Comparison of ENCODE assay signal across 9 mouse cellular contexts in the genomic region with DNA sequence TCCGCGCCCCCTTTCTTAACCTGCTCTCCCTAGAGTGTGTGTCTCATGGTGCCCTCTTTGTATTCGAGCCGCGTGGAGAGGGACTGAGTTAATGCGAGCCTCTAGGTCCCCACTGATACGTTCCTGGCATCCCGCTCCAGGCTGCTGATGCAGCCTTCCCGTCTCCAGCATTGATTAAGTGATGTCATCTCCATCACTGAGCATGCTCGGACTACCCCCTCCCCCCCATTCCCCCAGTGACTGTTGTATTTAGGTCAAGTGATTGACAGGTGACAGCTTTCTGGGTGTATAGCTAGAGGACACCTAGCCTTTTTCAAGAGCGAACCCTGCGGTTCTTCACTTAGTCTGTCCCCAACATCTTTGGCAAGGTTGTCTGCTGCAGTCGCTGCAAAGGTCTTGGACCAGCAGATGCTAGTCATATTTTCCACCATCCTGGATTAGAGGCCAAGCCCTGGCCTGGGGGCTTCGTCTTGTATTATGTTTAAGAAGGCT. TPM values are rescaled to one million over a fixed set of nuclear protein-coding genes. Genes with fewer than 3 reads are reported as not detected.
DNase-seq lines count a peak whose midpoint lies in the region; ATAC-seq and TF ChIP-seq lines count a peak whose summit lies in the region.
"Had no signal": no experiment of that assay in that cellular context is flagged by ENCODE, and none has a peak within 500 bp of the region (broad histone marks: within the 10 kb centered on the region; RNA-seq: fewer than 3 reads in every experiment).

No protein-coding gene starts in this region.

- ATAC-seq in hindbrain, embryonic 12.5 days (ENCODE audit: low FRiP score): peak; percentile 69
- ATAC-seq in limb, embryonic 15.5 days (ENCODE audit: insufficient number of reproducible peaks, low FRiP score, low TSS enrichment, low read depth): no peak
- ATAC-seq in stomach, embryonic 16.5 days (ENCODE audit: insufficient read depth, low FRiP score): no peak

- peaks cover 14% of the 10 kb centered on the region for H3K4me1 ChIP-seq in hindbrain, embryonic 12.5 days
- H3K4me1 ChIP-seq in limb, embryonic 15.5 days: peaks cover 25% of the 10 kb centered on the region
- peaks cover 3% of the 10 kb centered on the region; the same call in 1 of the 2 replicates for H3K4me1 ChIP-seq in stomach, embryonic 16.5 days (ENCODE audit: control insufficient read depth, insufficient read depth, low read length)
- peaks cover 8% of the 10 kb centered on the region for H3K4me1 ChIP-seq in thymus, adult 2 months (replicated peaks; ENCODE audit: control insufficient read depth, insufficient read depth, low read length)

- H3K4me2 ChIP-seq in hindbrain, embryonic 12.5 days (replicated peaks): peak overlapping the region; percentile 65
- peak overlapping the region; percentile 94 for H3K4me2 ChIP-seq in limb, embryonic 15.5 days
- no peak overlapping the region for H3K4me2 ChIP-seq in stomach, embryonic 16.5 days (ENCODE audit: low read depth, low read length)

- peaks cover 13% of the 10 kb centered on the region for H3K36me3 ChIP-seq in hindbrain, embryonic 12.5 days
- no peaks in the 10 kb centered on the region for H3K36me3 ChIP-seq in limb, embryonic 15.5 days
- H3K36me3 ChIP-seq in stomach, embryonic 16.5 days (ENCODE audit: control insufficient read depth, insufficient read depth, low read length): no peaks in the 10 kb centered on the region
- H3K36me3 ChIP-seq in thymus, adult 2 months (ENCODE audit: control insufficient read depth, insufficient read depth, low read length): no peaks in the 10 kb centered on the region

- peaks cover 5% of the 10 kb centered on the region; the same call in 1 of the 2 replicates for H3K9me3 ChIP-seq in hindbrain, embryonic 12.5 days (replicated peaks)
- H3K9me3 ChIP-seq in limb, embryonic 15.5 days: no peaks in the 10 kb centered on the region
- H3K9me3 ChIP-seq in stomach, embryonic 16.5 days (replicated peaks; ENCODE audit: control insufficient read depth, low read length): no peaks in the 10 kb centered on the region

- peak overlapping the region; percentile 87 for H3K9ac ChIP-seq in hindbrain, embryonic 12.5 days
- H3K9ac ChIP-seq in limb, embryonic 15.5 days: no peak overlapping the region
- no peak overlapping the region for H3K9ac ChIP-seq in stomach, embryonic 16.5 days (ENCODE audit: low read length)

- peak overlapping the region; percentile 78 for H3K4me3 ChIP-seq in hindbrain, embryonic 12.5 days
- H3K4me3 ChIP-seq in limb, embryonic 15.5 days: peak overlapping the region; percentile 76
- 0 out of 2 replicates have a peak overlapping the region, but pooled peaks have one; percentile 58 for H3K4me3 ChIP-seq in stomach, embryonic 16.5 days (replicated peaks; ENCODE audit: low read length)
- no peak overlapping the region for H3K4me3 ChIP-seq in thymus, adult 2 months (ENCODE audit: control insufficient read depth, insufficient read depth, low read length)

- H3K27me3 ChIP-seq in hindbrain, embryonic 12.5 days: no peaks in the 10 kb centered on the region
- peaks cover 8% of the 10 kb centered on the region; the same call in 1 of the 2 replicates for H3K27me3 ChIP-seq in limb, embryonic 15.5 days
- peaks cover 14% of the 10 kb centered on the region for H3K27me3 ChIP-seq in stomach, embryonic 16.5 days (ENCODE audit: control insufficient read depth, insufficient read depth, low read length)
- peaks cover 12% of the 10 kb centered on the region; the same call in 1 of the 2 replicates for H3K27me3 ChIP-seq in thymus, adult 2 months (ENCODE audit: control insufficient read depth, insufficient read depth, low read length)

- 11% methylated on average over 14 of the region's 14 CpGs for WGBS in hindbrain, embryonic 12.5 days
- 14% methylated on average over 14 of the region's 14 CpGs for WGBS in limb, embryonic 15.5 days
- WGBS in stomach, embryonic 16.5 days: 21% methylated on average over 14 of the region's 14 CpGs
- 40% methylated on average over 14 of the region's 14 CpGs for WGBS in thymus, adult 2 months

- TF ChIP-seq CTCF in thymus, adult 2 months (IDR thresholded peaks at IDR 0.05; ENCODE audit: borderline replicate concordance, control insufficient read depth, extremely low read depth, insufficient read depth, low read length, poor library complexity): no peak

- TF ChIP-seq POLR2A in thymus, adult 2 months (IDR thresholded peaks at IDR 0.05; ENCODE audit: control insufficient read depth, extremely low read depth, insufficient read depth, low read length, poor library complexity): no peak

- peak overlapping the region; percentile 90 for H3K27ac ChIP-seq in hindbrain, embryonic 12.5 days
- no peak overlapping the region for H3K27ac ChIP-seq in limb, embryonic 15.5 days
- no peak overlapping the region for H3K27ac ChIP-seq in stomach, embryonic 16.5 days (ENCODE audit: low read length)
- no peak overlapping the region for H3K27ac ChIP-seq in thymus, adult 2 months (ENCODE audit: control insufficient read depth, insufficient read depth, low read length)
- H3K27ac ChIP-seq: macrophage had no signal

- DNase-seq in adrenal gland, adult 2 months: peak; percentile 1
- no peak for DNase-seq in adrenal gland, postnatal 10 days
- peak; percentile 50 to 58 for DNase-seq in cerebellum, postnatal 36 days
- no peak for DNase-seq in thymus, adult 2 months
- DNase-seq in thymus, postnatal 0 days (ENCODE audit: low spot score): no peak

RNA-seq across cellular contexts. Expression of a gene that starts 1.6 kb away (rescaled TPM):
- 10 to 100 TPM in 1 of 2 experiments, 1 to 10 TPM in 1; 8.8 to 10.8 TPM for total RNA-seq in adrenal gland, adult 2 months (2021)
- 0.63 and 0.87 TPM in 2 replicates for polyA plus RNA-seq in adrenal gland, adult 2 months (2012; rRNA removed)
- total RNA-seq in adrenal gland, postnatal 10 days (2021): 10 to 100 TPM in 1 of 2 experiments, 1 to 10 TPM in 1; 8.2 to 14.3 TPM
- 153 and 157 TPM in 2 replicates for polyA plus RNA-seq in hindbrain, embryonic 12.5 days (2016; fragmentation: Nextera tagmentation; extraction: Ambion mirVana)
- polyA plus RNA-seq in limb, embryonic 15.5 days (2015; fragmentation: Nextera tagmentation; extraction: Ambion mirVana): 3.5 and 3.7 TPM in 2 replicates
- polyA plus RNA-seq in stomach, embryonic 16.5 days (2015; fragmentation: Nextera tagmentation; extraction: Ambion mirVana): 4.8 and 5.9 TPM in 2 replicates
- 0.40 and 1.4 TPM in 2 replicates for polyA plus RNA-seq in thymus, adult 2 months (2012; rRNA removed)
- polyA plus RNA-seq in thymus, postnatal 0 days (2015; fragmentation: Nextera tagmentation; extraction: Ambion mirVana): 0.66 and 0.72 TPM in 2 replicates

Comparison
In these comparisons a context has a peak if more than half of its experiments do, and no peak if none do; other contexts are left out.
1. DNase-seq: peak in adrenal gland, adult 2 months (single experiment) and cerebellum, postnatal 36 days (2 of 2); none in adrenal gland, postnatal 10 days (single experiment), thymus, adult 2 months (single experiment) and thymus, postnatal 0 days (single experiment).
2. RNA of a gene that starts 1.6 kb away (polyA plus RNA-seq): 153 to 157 TPM in hindbrain, embryonic 12.5 days; 4.8 to 5.9 TPM in stomach, embryonic 16.5 days, 3.5 to 3.7 TPM in limb, embryonic 15.5 days, 0.66 to 0.72 TPM in thymus, postnatal 0 days, 0.63 to 0.87 TPM in adrenal gland, adult 2 months and 0.40 to 1.4 TPM in thymus, adult 2 months; every median in the first group is over 10 times any median in the second.